Mouse (Mus musculus): Measurements from ENCODE around the gene Apod.

DNA sequence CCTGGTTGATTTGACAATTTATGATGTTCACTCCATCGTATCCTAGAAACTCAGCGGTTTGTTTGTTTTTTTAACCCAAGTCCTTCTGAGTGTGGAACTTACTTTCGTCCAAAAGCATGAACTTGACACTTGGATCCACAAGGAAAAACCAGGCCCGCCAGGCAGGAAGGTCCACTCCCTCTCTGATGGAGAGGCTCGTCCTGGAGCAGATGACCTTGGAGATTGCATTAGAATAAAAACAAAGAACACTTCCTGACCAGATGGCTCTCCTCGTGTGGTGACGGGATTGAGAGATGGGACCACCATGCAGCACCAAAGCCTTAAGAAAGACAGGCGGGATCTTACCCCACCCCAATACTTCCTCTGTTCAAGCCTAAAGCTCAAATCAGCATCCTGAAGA lies 12.1 kb upstream of the Apod start:
- no peak for TF ChIP-seq CTCF (IDR thresholded peaks at IDR 0.05; ENCODE audit: borderline replicate concordance, control insufficient read depth, extremely low read depth, insufficient read depth, low read length, poor library complexity)
- TF ChIP-seq POLR2A (IDR thresholded peaks at IDR 0.05; ENCODE audit: control insufficient read depth, extremely low read depth, insufficient read depth, low read length, poor library complexity), result no peak
